Mouse (Mus musculus) right cerebral cortex, adult 2 months (tissue): ENCODE results near the gene Lelp1.

ENCODE experiments used
- DNase-seq, 2 experiments: peaks; one replicate each; pipeline ENCODE4 v3.0.0; 2021 to 2022; ENCODE audit warnings: low spot score in 2 of 2

The Lelp1 gene

DNA sequence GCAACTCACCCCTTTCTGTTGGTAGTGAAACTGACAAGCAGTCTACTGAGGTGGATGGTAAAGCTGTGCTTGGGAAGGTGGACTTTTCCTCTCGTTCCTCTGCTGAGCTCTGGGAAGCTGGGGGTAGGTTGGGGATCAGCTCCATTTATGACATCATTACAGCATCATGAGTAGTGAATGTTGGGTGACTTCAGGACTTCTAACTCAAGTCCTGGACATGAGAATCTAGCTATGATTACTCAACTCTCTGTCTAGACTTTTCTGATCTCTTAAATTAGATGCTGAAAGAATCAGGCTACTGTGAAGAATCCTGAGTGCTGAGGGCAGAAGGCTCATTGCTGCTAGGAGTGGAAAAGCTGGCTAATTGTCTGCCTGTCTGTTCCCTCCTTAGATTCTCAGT lies at the start of gene Lelp1:
Lelp1 (minus strand) TSS at position 101 of the 400 bp plus-strand sequence.
- no peak for DNase-seq

DNA sequence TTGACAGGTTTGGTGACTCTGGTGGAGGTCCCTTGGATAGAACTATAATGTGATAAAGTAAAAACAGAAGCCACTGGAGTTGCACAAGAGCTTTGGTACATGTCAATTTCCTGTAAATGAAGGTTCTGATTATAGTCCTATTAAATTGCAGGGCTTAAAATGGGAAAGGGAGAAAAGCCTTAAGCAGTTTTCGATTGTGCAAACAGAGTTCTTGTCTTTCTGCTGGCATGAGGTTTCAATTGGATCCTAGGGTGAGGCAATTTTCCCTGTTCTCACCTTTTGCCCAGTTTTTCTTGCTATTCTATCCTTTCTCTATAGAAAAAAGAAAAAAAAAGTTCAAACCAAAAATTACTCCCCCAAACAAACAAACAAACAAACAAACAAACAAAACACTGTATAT lies 34.3 kb upstream of the Lelp1 start:
- DNase-seq: no peak

GRCm38 (mm10) chr3:92169847-92170246 lies 27.3 kb upstream of the Lelp1 start:
- no peak for DNase-seq

- DNase-seq: peak; percentile 62 to 73
Observed at GRCm38 (mm10) chr3:92153322-92153721, 10.8 kb upstream of the Lelp1 start.

GRCm38 (mm10) chr3:92150631-92151277 lies 8.2 kb upstream of the Lelp1 start:
- DNase-seq: peak; percentile 68 to 78

DNA sequence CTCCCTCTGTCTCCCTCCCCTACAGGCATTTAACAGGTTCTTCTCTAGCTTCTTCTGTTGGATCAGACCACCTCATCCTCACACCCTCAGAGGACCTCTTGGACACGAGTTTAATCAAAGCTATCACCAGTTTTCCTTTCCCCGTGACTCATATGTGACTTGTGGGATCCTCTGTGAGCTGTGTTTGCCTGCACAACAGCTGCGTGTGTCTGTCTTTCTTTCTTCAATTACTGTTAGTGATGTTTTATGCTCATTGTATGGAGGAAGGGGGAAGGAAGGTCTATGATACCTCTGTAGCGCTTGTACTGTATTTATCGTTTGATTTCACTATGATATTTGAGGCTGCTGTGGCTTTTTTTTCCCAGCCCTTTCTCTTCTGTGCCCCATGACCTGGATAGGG lies 5.4 kb upstream of the Lelp1 start:
- no peak for DNase-seq

DNA sequence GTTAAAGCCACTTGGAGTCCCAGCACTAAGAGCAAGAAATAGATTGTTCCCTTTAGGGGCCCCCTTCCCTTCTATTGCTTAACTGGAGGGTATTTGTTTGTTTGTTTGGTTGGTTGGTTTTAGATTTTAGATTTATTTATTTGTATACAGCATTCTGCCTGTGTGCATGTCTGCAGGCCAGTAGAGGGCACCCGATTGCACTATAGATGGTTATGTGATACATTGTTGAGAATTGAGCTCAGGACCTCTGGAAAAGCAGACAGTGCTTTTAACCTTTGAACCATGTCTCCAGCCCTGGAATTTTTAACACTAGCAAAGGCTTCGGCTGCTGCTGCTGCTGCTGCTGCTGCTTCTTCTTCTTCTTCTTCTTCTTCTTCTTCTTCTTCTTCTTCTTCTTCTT lies 4.9 kb upstream of the Lelp1 start:
- no peak for DNase-seq

- no peak for DNase-seq
Observed at GRCm38 (mm10) chr3:92123847-92124246, 18.7 kb downstream of the Lelp1 start, which contains the start of gene Prr9. Gene Prr9, minus strand, starts transcription at chr3:92123947.

- no peak for DNase-seq
Observed at GRCm38 (mm10) chr3:92120902-92121301, 21.6 kb downstream of the Lelp1 start.

GRCm38 (mm10) chr3:92117930-92118329 lies 24.6 kb downstream of the Lelp1 start:
- peak; percentile 8 to 26 for DNase-seq

DNA sequence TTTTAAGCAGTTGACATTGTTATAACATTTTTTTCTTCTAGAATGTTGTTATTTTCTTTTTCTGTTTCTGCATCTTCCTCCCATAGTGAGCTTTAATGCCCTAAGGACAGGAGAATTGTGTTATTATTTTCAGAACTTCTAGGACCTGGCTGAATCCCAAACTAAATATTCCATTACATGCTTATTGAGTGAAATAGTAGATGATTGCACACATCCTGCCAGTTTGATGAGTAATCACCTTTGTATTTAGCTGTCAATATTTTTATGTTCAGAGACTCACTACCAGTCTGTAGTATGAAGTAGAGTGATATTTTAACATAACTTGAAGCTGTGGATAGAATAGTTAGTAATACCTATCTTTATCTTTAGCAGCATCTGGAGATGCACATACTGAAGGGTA lies 31.0 kb downstream of the Lelp1 start:
- DNase-seq: no peak

GRCm38 (mm10) chr3:92110790-92111189 lies 31.8 kb downstream of the Lelp1 start:
- DNase-seq: no peak

- DNase-seq: peak; percentile 54 to 68
Observed at GRCm38 (mm10) chr3:92106582-92106981, 36.0 kb downstream of the Lelp1 start.
